Mouse (Mus musculus) monocyte, adult 5-6 weeks (primary cell): ENCODE results near the gene Ccdc78. TPM values are rescaled to one million over a fixed set of nuclear protein-coding genes. Genes with fewer than 3 reads are reported as not detected.
"Not testable (repeated sequence)": the region's sequence is repeated elsewhere in the genome, so short reads cannot be mapped to it uniquely, and the experiment has no call there.

ENCODE experiments used
- ATAC-seq: fragments of 153-309, 156-312 bp; replicated peaks from 2 replicates; pipeline ENCODE4 v1.8.0; 2017; ENCODE audit warnings: mild to moderate bottlenecking; ENCODE audit not compliant: low TSS enrichment, insufficient number of reproducible peaks, severe bottlenecking, poor library complexity, low FRiP score
- total RNA-seq: library from RNA; stranded (forward); fragments of 200-1000, 200-491, 200-594 nt; gene quantifications from 3 replicates; pipeline ENCODE4 v1.2.3, GENCODE M21; 2017

The Ccdc78 gene
- total RNA-seq, 1 experiment from 2014 or later = not detected

DNA sequence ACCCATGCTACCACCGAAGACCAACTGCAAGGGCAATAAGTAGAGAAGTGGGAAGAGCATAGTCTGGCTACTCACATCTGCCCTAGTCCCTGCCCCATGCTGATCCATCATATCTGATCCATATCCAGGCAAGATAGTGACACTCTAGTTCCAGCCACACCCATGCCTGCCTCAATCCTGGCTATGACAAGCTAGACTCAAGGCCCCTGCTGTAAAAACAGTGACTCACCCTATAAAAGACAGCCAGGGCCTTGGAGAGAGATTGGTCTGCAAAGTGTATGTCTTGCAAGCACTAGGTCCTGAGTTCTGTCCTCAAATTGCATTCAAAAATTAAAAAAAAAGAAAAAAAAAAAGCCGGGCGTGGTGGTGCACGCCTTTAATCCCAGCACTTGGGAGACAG, 20.1 kb downstream of the Ccdc78 start:
- ATAC-seq = no peak

DNA sequence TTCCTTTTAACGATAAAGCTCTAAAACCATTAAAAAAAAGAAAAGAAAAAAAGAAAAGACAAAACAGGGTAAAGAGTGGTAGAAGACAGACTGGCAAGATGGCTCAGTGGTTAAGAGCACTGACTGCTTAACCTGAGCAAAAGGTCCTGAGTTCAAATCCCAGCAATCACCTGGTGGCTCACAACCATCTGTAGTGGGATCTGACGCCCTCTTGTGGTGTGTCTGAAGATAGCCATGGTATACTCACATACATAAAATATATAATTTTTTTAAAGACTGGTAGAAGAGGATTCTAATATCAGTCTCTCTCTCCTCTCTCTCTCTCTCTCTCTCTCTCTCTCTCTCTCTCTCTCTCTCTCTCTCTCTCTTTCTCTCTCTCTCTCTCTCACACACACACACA, 21.1 kb downstream of the Ccdc78 start:
- ATAC-seq = not testable (repeated sequence)

- no peak for ATAC-seq
These were observed 21.6 kb downstream of the Ccdc78 start for GRCm38 (mm10) chr17:25808028-25808427.

GRCm38 (mm10) chr17:25808789-25809605, 22.6 kb downstream of the Ccdc78 start, which contains the start of gene Fbxl16:
Fbxl16 (plus strand) TSS chr17:25809085.
- ATAC-seq = no peak

- ATAC-seq = no peak
These were observed 23.4 kb downstream of the Ccdc78 start for GRCm38 (mm10) chr17:25809606-25810340.

- ATAC-seq = no peak
These were observed 24.5 kb downstream of the Ccdc78 start for GRCm38 (mm10) chr17:25810890-25811289.

DNA sequence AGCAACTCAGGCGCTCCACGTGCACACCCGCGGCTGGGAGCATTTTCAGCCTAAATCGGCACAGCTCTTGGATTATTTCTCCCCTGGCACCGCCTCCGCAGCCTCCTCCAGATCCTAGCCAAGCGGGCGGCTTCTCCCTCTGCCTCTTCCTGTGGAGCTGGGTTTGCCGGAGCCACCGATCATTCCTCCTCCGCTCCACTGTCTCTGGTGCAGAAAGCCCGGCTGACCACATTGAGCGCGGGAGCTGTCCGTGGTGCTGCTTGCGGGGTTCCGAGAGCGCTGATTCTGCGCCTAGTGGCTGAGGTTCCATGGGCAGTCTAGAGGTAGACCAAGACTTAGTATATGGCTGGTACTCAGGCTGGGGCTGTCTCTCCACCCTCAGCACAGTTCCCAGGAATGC, 27.1 kb downstream of the Ccdc78 start:
- peak; percentile 78 for ATAC-seq

GRCm38 (mm10) chr17:25817662-25818061, 31.3 kb downstream of the Ccdc78 start:
- ATAC-seq = no peak

- no peak for ATAC-seq
These were observed 32.7 kb downstream of the Ccdc78 start for GRCm38 (mm10) chr17:25818851-25819780.

GRCm38 (mm10) chr17:25823452-25823851, 37.1 kb downstream of the Ccdc78 start, which contains the start of gene Wdr24:
Wdr24 (plus strand) TSS chr17:25823627.
- peak; percentile 83 for ATAC-seq

DNA sequence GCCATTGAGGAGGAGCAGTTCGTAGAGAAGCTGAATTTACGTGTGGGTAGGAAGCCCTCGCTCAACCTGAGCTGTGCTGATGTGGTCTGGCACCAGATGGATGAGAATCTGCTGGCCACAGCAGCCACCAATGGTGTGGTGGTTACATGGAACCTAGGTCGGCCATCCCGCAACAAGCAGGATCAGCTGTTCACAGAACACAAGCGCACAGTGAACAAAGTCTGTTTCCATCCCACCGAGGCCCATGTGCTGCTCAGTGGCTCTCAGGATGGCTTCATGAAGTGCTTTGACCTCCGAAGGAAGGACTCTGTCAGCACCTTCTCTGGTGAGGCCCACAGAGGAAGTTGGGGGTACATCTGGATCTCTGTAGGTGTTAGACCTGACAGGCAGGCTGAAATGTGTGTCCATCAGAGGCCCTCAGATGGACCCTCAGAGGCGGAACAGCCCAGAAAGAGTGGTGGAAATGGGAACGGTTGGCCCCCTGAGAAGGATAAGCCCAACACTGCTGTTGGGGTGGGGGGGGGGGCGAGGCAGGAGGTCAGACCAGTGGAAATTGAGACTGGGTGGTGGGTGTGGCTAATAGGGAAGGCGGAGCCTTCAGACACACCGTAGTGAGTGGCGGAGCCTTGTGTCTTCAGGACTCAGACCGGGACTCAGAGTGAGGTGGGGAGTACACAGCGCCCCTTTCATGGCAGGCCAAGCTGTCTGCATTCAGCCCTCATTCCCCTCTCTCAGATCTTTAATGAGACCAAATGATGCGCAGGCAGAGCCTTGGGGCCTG, 38.2 kb downstream of the Ccdc78 start:
- ATAC-seq = no peak

- no peak for ATAC-seq
These were observed 38.9 kb downstream of the Ccdc78 start for GRCm38 (mm10) chr17:25825311-25825710.

DNA sequence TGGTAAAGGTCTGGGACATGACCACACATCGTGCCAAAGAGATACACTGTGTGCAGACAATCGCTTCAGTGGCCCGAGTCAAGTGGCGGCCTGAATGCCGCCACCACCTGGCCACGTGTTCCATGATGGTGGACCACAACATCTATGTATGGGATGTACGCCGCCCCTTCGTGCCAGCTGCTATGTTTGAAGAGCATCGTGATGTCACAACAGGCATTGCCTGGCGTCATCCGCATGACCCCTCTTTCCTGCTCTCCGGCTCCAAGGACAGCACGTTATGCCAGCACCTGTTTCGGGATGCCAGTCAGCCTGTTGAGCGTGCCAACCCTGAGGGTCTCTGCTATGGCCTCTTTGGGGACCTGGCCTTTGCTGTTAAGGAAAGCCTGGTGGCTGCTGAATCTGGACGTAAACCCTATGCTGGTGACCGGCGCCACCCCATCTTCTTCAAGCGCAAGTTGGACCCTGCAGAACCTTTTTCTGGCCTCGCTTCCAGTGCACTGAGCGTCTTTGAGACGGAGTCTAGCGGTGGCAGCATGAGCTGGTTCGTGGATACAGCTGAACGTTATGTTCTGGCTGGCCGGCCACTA, 39.7 kb downstream of the Ccdc78 start:
- no peak for ATAC-seq

DNA sequence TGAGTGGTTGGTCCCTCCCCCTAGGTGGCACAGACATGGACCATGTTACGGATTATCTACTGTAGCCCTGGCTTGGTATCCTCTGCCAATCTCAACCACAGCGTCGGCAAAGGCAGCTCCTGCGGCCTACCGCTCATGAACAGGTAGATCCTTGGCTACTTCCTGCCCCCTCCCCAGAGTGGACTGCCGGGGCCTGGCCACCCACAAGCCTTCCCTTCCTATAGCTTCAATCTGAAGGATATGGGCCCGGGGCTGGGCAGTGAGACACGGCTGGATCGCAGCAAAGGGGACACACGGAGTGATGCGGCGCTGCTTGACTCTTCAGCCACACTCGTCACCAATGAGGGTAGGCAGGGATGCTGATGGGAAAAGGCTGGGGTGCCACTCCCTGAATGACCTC, 40.6 kb downstream of the Ccdc78 start:
- no peak for ATAC-seq

- no peak for ATAC-seq
These were observed 41.3 kb downstream of the Ccdc78 start for GRCm38 (mm10) chr17:25827546-25828222.

DNA sequence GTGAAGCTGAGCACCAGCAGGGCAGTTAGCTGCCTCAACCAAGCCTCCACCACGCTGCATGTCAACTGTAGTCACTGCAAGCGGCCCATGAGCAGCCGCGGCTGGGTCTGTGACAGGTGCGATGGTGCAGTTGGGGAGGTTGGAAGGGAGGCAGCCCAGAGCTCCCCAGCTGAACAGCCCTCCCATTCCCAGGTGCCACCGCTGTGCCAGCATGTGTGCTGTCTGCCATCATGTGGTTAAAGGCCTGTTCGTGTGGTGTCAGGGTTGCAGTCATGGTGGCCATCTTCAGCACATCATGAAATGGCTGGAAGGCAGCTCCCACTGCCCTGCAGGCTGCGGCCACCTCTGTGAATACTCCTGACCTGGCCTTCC, 41.8 kb downstream of the Ccdc78 start:
- no peak for ATAC-seq
